Comparison of ENCODE assay signal across 16 mouse cellular contexts in genomic region chr1:39758244-39758643, GRCm38 (mm10). TPM values are rescaled to one million over a fixed set of nuclear protein-coding genes. Genes with fewer than 3 reads are reported as not detected.
A peak's percentile ranks its signal among the peaks of the same experiment; 100 is the strongest.
DNase-seq lines count a peak whose midpoint lies in the region; ATAC-seq and TF ChIP-seq lines count a peak whose summit lies in the region.
"Had no signal": no experiment of that assay in that cellular context is flagged by ENCODE, and none has a peak within 500 bp of the region (broad histone marks: within the 10 kb centered on the region; RNA-seq: fewer than 3 reads in every experiment).

No protein-coding gene starts in this region.

- H3K36me3 ChIP-seq in heart, embryonic 15.5 days: no peaks in the 10 kb centered on the region
- H3K36me3 ChIP-seq in lung, embryonic 14.5 days (ENCODE audit: insufficient read depth): no peaks in the 10 kb centered on the region
- H3K36me3 ChIP-seq: limb, embryonic 10.5 days; neural tube, embryonic 12.5 days had no signal

- no peak overlapping the region for H3K4me2 ChIP-seq in heart, embryonic 15.5 days
- H3K4me2 ChIP-seq in lung, embryonic 14.5 days: no peak overlapping the region
- H3K4me2 ChIP-seq: neural tube, embryonic 12.5 days had no signal

- peak overlapping the region; percentile 15; the same call in 1 of the 2 replicates for H3K27ac ChIP-seq in heart, embryonic 15.5 days
- H3K27ac ChIP-seq in lung, embryonic 14.5 days (ENCODE audit: low read depth): no peak overlapping the region
- H3K27ac ChIP-seq: limb, embryonic 10.5 days; neural tube, embryonic 12.5 days had no signal

- TF ChIP-seq CTCF in lung, embryonic 14.5 days (IDR thresholded peaks at IDR 0.05; ENCODE audit: low read depth): no peak

- WGBS in heart, embryonic 15.5 days: 68% methylated on average over 9 of the region's 9 CpGs
- 61% methylated on average over 9 of the region's 9 CpGs for WGBS in lung, embryonic 14.5 days

- H3K4me3 ChIP-seq in heart, embryonic 15.5 days: no peak overlapping the region
- no peak overlapping the region for H3K4me3 ChIP-seq in lung, embryonic 14.5 days (ENCODE audit: low read depth, low read length)
- H3K4me3 ChIP-seq: limb, embryonic 10.5 days; neural tube, embryonic 12.5 days had no signal

- DNase-seq in 3T3-L1 (ENCODE audit: low read depth, low spot score) (peak; percentile 74), ZHBTc4 (ENCODE audit: low read depth, low spot score) (peak; percentile 59)
- peak; percentile 61 for DNase-seq in lung, embryonic 14.5 days
- no peak for DNase-seq in urinary bladder, adult 18-20 months (ENCODE audit: low spot score in 2 of 2)
- no peak for DNase-seq in thymus, postnatal 4 days
- DNase-seq: cerebellum, adult 9-10 months; right cerebral cortex, postnatal 14 days had no signal

- peaks cover 58% of the 10 kb centered on the region for H3K4me1 ChIP-seq in heart, embryonic 15.5 days (replicated peaks)
- peaks cover 24% of the 10 kb centered on the region for H3K4me1 ChIP-seq in lung, embryonic 14.5 days (ENCODE audit: insufficient read depth)

- no peaks in the 10 kb centered on the region for H3K9me3 ChIP-seq in heart, embryonic 15.5 days (replicated peaks)
- H3K9me3 ChIP-seq in lung, embryonic 14.5 days (ENCODE audit: low read depth, low read length): no peaks in the 10 kb centered on the region
- H3K9me3 ChIP-seq: limb, embryonic 10.5 days; neural tube, embryonic 12.5 days had no signal

- H3K27me3 ChIP-seq in heart, embryonic 15.5 days: no peaks in the 10 kb centered on the region
- no peaks in the 10 kb centered on the region for H3K27me3 ChIP-seq in lung, embryonic 14.5 days (ENCODE audit: insufficient read depth, low read length)
- H3K27me3 ChIP-seq: neural tube, embryonic 12.5 days had no signal

- ATAC-seq in heart, embryonic 15.5 days (replicated peaks; ENCODE audit: insufficient number of reproducible peaks, insufficient read depth, low FRiP score, low read depth): no peak
- no peak for ATAC-seq in lung, embryonic 14.5 days (ENCODE audit: insufficient read depth)
- ATAC-seq in monocyte, adult 5-6 weeks (replicated peaks; ENCODE audit: insufficient number of reproducible peaks, low FRiP score, low TSS enrichment, poor library complexity, severe bottlenecking): no peak

- H3K9ac ChIP-seq in heart, embryonic 15.5 days: no peak overlapping the region
- no peak overlapping the region for H3K9ac ChIP-seq in lung, embryonic 14.5 days
- H3K9ac ChIP-seq: neural tube, embryonic 12.5 days had no signal

RNA-seq across cellular contexts. Expression of gene Rfx8, which starts 37.4 kb away (rescaled TPM):
- polyA plus RNA-seq in heart, embryonic 15.5 days (2015; fragmentation: Nextera tagmentation; extraction: Ambion mirVana): 0.43 and 0.70 TPM in 2 replicates
- 0.24 and 0.27 TPM in 2 replicates for polyA plus RNA-seq in lung, embryonic 14.5 days (2014; fragmentation: Nextera tagmentation; extraction: Ambion mirVana)
- 0.67 TPM in 1 of 3 replicates, not detected in the others for total RNA-seq in monocyte, adult 5-6 weeks (2017)
- total RNA-seq: ES-E14; megakaryocyte, adult 5-6 weeks had no signal
- polyA plus RNA-seq: large intestine, adult 2 months; neural tube, embryonic 12.5 days had no signal

RNA-seq across cellular contexts. Expression of gene Gm3646, which starts 46.9 kb away (rescaled TPM):
- 3.5 and 3.6 TPM in 2 replicates for polyA plus RNA-seq in heart, embryonic 15.5 days (2015; fragmentation: Nextera tagmentation; extraction: Ambion mirVana)
- not detected in 2 replicates for polyA plus RNA-seq in lung, embryonic 14.5 days (2014; fragmentation: Nextera tagmentation; extraction: Ambion mirVana)
- not detected in 3 replicates for total RNA-seq in monocyte, adult 5-6 weeks (2017)
- total RNA-seq: adrenal gland, postnatal 4 days; ES-E14; megakaryocyte, adult 5-6 weeks had no signal
- polyA plus RNA-seq: large intestine, adult 2 months; limb, embryonic 10.5 days; neural tube, embryonic 12.5 days; testis, adult 2 months had no signal

Comparison
In these comparisons a context has a peak if more than half of its experiments do, and no peak if none do; other contexts are left out.
1. DNase-seq: peak in 3T3-L1 (single experiment), ZHBTc4 (single experiment) and lung, embryonic 14.5 days (single experiment); none in urinary bladder, adult 18-20 months (0 of 2) and thymus, postnatal 4 days (single experiment).